ENCODE assay signal across 32 mouse cellular contexts in the genomic region with DNA sequence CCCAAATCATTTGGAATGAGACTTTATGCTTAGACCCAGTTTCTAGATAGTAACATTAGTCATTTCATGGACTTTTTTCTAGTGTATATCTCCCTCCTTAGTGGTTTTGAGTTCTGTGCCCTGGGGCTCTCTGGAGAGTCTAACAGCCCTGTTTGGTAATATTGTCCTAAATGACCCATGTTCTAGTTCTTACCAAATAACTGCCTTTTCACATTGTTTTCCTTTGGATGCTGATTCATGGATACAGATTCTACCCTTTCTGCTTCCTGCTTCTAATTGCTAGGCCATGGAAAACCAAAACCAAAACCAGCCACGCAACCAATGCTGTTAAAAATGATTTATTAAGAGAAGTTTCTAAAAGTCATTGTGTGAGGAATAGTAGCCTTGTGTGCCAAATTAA. TPM values are rescaled to one million over a fixed set of nuclear protein-coding genes. Genes with fewer than 3 reads are reported as not detected.
A peak's percentile ranks its signal among the peaks of the same experiment; 100 is the strongest.
DNase-seq lines count a peak whose midpoint lies in the region; ATAC-seq and TF ChIP-seq lines count a peak whose summit lies in the region.
"Had no signal": no experiment of that assay in that cellular context is flagged by ENCODE, and none has a peak within 500 bp of the region (broad histone marks: within the 10 kb centered on the region; RNA-seq: fewer than 3 reads in every experiment).

No protein-coding gene starts in this region.

- no peak for ATAC-seq in kidney, postnatal 0 days (replicated peaks; ENCODE audit: low FRiP score, low read depth)
- ATAC-seq in hindbrain, embryonic 14.5 days (ENCODE audit: low FRiP score) = no peak
- ATAC-seq: activated CD4-positive, CD25-positive, alpha-beta regulatory T cell, adult 4 months; forebrain, embryonic 14.5 days; forebrain, postnatal 0 days; hindbrain, embryonic 16.5 days had no signal

- H3K27ac ChIP-seq in kidney, postnatal 0 days = no peak overlapping the region
- H3K27ac ChIP-seq in hindbrain, embryonic 14.5 days = no peak overlapping the region
- H3K27ac ChIP-seq: embryonic facial prominence, embryonic 10.5 days; embryonic facial prominence, embryonic 13.5 days; gastrocnemius, adult 2 months; hindbrain, embryonic 12.5 days had no signal

- no peak overlapping the region for H3K9ac ChIP-seq in kidney, postnatal 0 days (ENCODE audit: low read depth, low read length)
- H3K9ac ChIP-seq in hindbrain, embryonic 14.5 days = no peak overlapping the region
- H3K9ac ChIP-seq: embryonic facial prominence, embryonic 13.5 days; forebrain, postnatal 0 days; hindbrain, embryonic 12.5 days had no signal

- H3K36me3 ChIP-seq in kidney, postnatal 0 days (ENCODE audit: insufficient read depth, low read length) = no peaks in the 10 kb centered on the region
- no peaks in the 10 kb centered on the region for H3K36me3 ChIP-seq in hindbrain, embryonic 14.5 days (replicated peaks; ENCODE audit: control insufficient read depth, insufficient read depth)
- H3K36me3 ChIP-seq: embryonic facial prominence, embryonic 10.5 days; embryonic facial prominence, embryonic 13.5 days; G1E; hindbrain, embryonic 12.5 days had no signal

- no peak overlapping the region for H3K4me2 ChIP-seq in kidney, postnatal 0 days (ENCODE audit: low read length)
- no peak overlapping the region for H3K4me2 ChIP-seq in hindbrain, embryonic 14.5 days (replicated peaks)
- H3K4me2 ChIP-seq: embryonic facial prominence, embryonic 13.5 days; heart, embryonic 11.5 days; hindbrain, embryonic 12.5 days had no signal

- no peaks in the 10 kb centered on the region for H3K4me1 ChIP-seq in kidney, postnatal 0 days (replicated peaks; ENCODE audit: insufficient read depth, low read length)
- H3K4me1 ChIP-seq in hindbrain, embryonic 14.5 days (replicated peaks; ENCODE audit: control insufficient read depth, insufficient read depth, low read length) = no peaks in the 10 kb centered on the region
- H3K4me1 ChIP-seq: embryonic facial prominence, embryonic 10.5 days; embryonic facial prominence, embryonic 13.5 days; hindbrain, embryonic 12.5 days had no signal

- DNase-seq in kidney, postnatal 0 days (ENCODE audit: low spot score) = peak; percentile 40
- no peak for DNase-seq in kidney, postnatal 36 days
- DNase-seq in 3T3-L1 (ENCODE audit: low read depth, low spot score) (peak; percentile 34), adipocyte (ENCODE audit: low spot score) (peak; percentile 75)
- peak; percentile 13 for DNase-seq in fibroblast of lung, adult 2 months (ENCODE audit: low read depth)
- no peak for DNase-seq in retina, postnatal 1 day
- DNase-seq in hindbrain, embryonic 14.5 days (ENCODE audit: low spot score) = no peak
- DNase-seq: adrenal gland, postnatal 14 days; B cell, adult 2 months; cerebellum, adult 11-12 months; cerebellum, adult 8-10 months; cerebellum, postnatal 10 days; cerebellum, postnatal 36 days; embryo, embryonic 11 days; forebrain, postnatal 0 days; gastrocnemius, adult 2 months; gastrocnemius, postnatal 14 days; heart, adult 11 months had no signal

- no peak overlapping the region for H3K4me3 ChIP-seq in kidney, postnatal 0 days (replicated peaks; ENCODE audit: low read depth, low read length)
- H3K4me3 ChIP-seq in hindbrain, embryonic 14.5 days (replicated peaks; ENCODE audit: low read length) = no peak overlapping the region
- H3K4me3 ChIP-seq: embryonic facial prominence, embryonic 10.5 days; embryonic facial prominence, embryonic 13.5 days; gastrocnemius, adult 2 months; hindbrain, embryonic 12.5 days had no signal

- H3K9me3 ChIP-seq in kidney, postnatal 0 days (replicated peaks; ENCODE audit: low read length) = no peaks in the 10 kb centered on the region
- no peaks in the 10 kb centered on the region for H3K9me3 ChIP-seq in hindbrain, embryonic 14.5 days (ENCODE audit: control insufficient read depth, low read length)
- H3K9me3 ChIP-seq: embryonic facial prominence, embryonic 10.5 days; embryonic facial prominence, embryonic 13.5 days; hindbrain, embryonic 12.5 days had no signal

- H3K27me3 ChIP-seq in kidney, postnatal 0 days (ENCODE audit: insufficient read depth, low read length) = no peaks in the 10 kb centered on the region
- H3K27me3 ChIP-seq in hindbrain, embryonic 14.5 days (ENCODE audit: control insufficient read depth, insufficient read depth, low read length) = no peaks in the 10 kb centered on the region
- H3K27me3 ChIP-seq: CH12.LX; embryonic facial prominence, embryonic 13.5 days; hindbrain, embryonic 12.5 days had no signal

- 29% methylated on average over 1 of the region's 1 CpGs for whole genome bisulfite sequencing in kidney, postnatal 0 days
- WGBS in hindbrain, embryonic 14.5 days = 62% methylated on average over 1 of the region's 1 CpGs

- no peak for TF ChIP-seq CTCF in kidney, postnatal 0 days (IDR thresholded peaks at IDR 0.05; ENCODE audit: low read depth)

RNA-seq across cellular contexts. Expression of a gene that starts 2.8 kb away (rescaled TPM):
- polyA plus RNA-seq in kidney, postnatal 0 days (2015; fragmentation: Nextera tagmentation; extraction: Ambion mirVana) = 0.43 and 0.71 TPM in 2 replicates
- not detected in 2 replicates for polyA plus RNA-seq in hindbrain, embryonic 14.5 days (2014; fragmentation: Nextera tagmentation; extraction: Ambion mirVana)
- polyA plus RNA-seq: activated CD4-positive, CD25-positive, alpha-beta regulatory T cell, adult 4 months; cortical plate, adult 2 months; embryonic facial prominence, embryonic 13.5 days; forebrain, embryonic 11.5 days; forebrain, embryonic 14.5 days; frontal cortex, adult 2 months; G1E; heart, embryonic 11.5 days; heart, embryonic 14.5 days; heart, postnatal 0 days; hindbrain, embryonic 12.5 days; hindbrain, embryonic 16.5 days had no signal

RNA-seq across cellular contexts. Expression of a gene that starts 10.8 kb away (rescaled TPM):
- polyA plus RNA-seq in kidney, postnatal 0 days (2015; fragmentation: Nextera tagmentation; extraction: Ambion mirVana) = 0.06 and 0.08 TPM in 2 replicates
- polyA plus RNA-seq in hindbrain, embryonic 14.5 days (2014; fragmentation: Nextera tagmentation; extraction: Ambion mirVana) = not detected in 2 replicates
- polyA plus RNA-seq: embryonic facial prominence, embryonic 10.5 days; forebrain, embryonic 11.5 days; forebrain, embryonic 14.5 days; G1E; heart, embryonic 11.5 days; heart, embryonic 14.5 days; heart, postnatal 0 days; hindbrain, embryonic 12.5 days had no signal

RNA-seq across cellular contexts. Expression of a gene that starts 27.5 kb away (rescaled TPM):
- polyA plus RNA-seq in kidney, postnatal 0 days (2015; fragmentation: Nextera tagmentation; extraction: Ambion mirVana) = 3.6 and 3.9 TPM in 2 replicates
- 1.9 and 2.1 TPM in 2 replicates for polyA plus RNA-seq in hindbrain, embryonic 14.5 days (2014; fragmentation: Nextera tagmentation; extraction: Ambion mirVana)
- polyA plus RNA-seq: G1E had no signal

RNA-seq across cellular contexts. Expression of a gene that starts 43.6 kb away (rescaled TPM):
- polyA plus RNA-seq in kidney, postnatal 0 days (2015; fragmentation: Nextera tagmentation; extraction: Ambion mirVana) = not detected in 2 replicates
- not detected in 2 replicates for polyA plus RNA-seq in hindbrain, embryonic 14.5 days (2014; fragmentation: Nextera tagmentation; extraction: Ambion mirVana)
- polyA plus RNA-seq: activated CD4-positive, CD25-positive, alpha-beta regulatory T cell, adult 4 months; cortical plate, adult 2 months; embryonic facial prominence, embryonic 10.5 days; embryonic facial prominence, embryonic 13.5 days; forebrain, embryonic 11.5 days; forebrain, embryonic 14.5 days; forebrain, postnatal 0 days; frontal cortex, adult 2 months; G1E; heart, embryonic 11.5 days; heart, embryonic 14.5 days; heart, postnatal 0 days; hindbrain, embryonic 12.5 days; hindbrain, embryonic 16.5 days had no signal

Comparison
In these comparisons a context has a peak if more than half of its experiments do, and no peak if none do; other contexts are left out.
1. DNase-seq: peak in kidney, postnatal 0 days (single experiment), 3T3-L1 (single experiment), adipocyte (single experiment) and fibroblast of lung, adult 2 months (single experiment); none in kidney, postnatal 36 days (0 of 2), retina, postnatal 1 day (single experiment) and hindbrain, embryonic 14.5 days (single experiment).